Mouse (Mus musculus) erythroblast, embryonic 14.5 days (primary cell): ENCODE data around the gene Sh3glb1. TPM values are rescaled to one million over a fixed set of nuclear protein-coding genes. Genes with fewer than 3 reads are reported as not detected.
A peak's percentile ranks its signal among the peaks of the same experiment; 100 is the strongest.

Source experiments
- H3K27me3 ChIP-seq: 2 replicates; pipeline ENCODE4 v1.6.1; 2012; ENCODE audit warnings: inconsistent platforms; ENCODE audit not compliant: control insufficient read depth
- H3K36me3 ChIP-seq: 2 replicates; pipeline ENCODE4 v1.6.1; 2012; ENCODE audit warnings: mild to moderate bottlenecking, inconsistent platforms; ENCODE audit not compliant: control insufficient read depth
- H3K4me1 ChIP-seq: 2 replicates; pipeline ENCODE4 v1.6.1; 2012; ENCODE audit warnings: inconsistent platforms; ENCODE audit not compliant: control insufficient read depth
- H3K4me3 ChIP-seq: replicated peaks from 2 replicates; pipeline ENCODE3; 2012; ENCODE audit warnings: moderate library complexity, mild to moderate bottlenecking, inconsistent platforms
- H3K9me3 ChIP-seq: 2 replicates; pipeline ENCODE4 v1.6.1; 2012; ENCODE audit warnings: low read length, inconsistent platforms, mixed read lengths; ENCODE audit not compliant: control insufficient read depth
- GATA1 ChIP-seq: IDR thresholded peaks from 2 replicates; pipeline ENCODE4 v1.6.1; 2012; ENCODE audit warnings: low read length, inconsistent platforms, mixed read lengths
- TAL1 ChIP-seq: IDR thresholded peaks from 3 replicates; pipeline ENCODE4 v1.6.1; 2012; ENCODE audit warnings: low read length, inconsistent platforms, mixed read lengths
- polyA plus RNA-seq: library from polyadenylated mRNA; stranded (reverse); fragments of >175 nt; gene quantifications from 2 replicates; pipeline ENCODE4 v1.2.3, GENCODE M21; 2012

The Sh3glb1 gene
- polyA plus RNA-seq, 1 experiment, result 16.1 TPM

DNA sequence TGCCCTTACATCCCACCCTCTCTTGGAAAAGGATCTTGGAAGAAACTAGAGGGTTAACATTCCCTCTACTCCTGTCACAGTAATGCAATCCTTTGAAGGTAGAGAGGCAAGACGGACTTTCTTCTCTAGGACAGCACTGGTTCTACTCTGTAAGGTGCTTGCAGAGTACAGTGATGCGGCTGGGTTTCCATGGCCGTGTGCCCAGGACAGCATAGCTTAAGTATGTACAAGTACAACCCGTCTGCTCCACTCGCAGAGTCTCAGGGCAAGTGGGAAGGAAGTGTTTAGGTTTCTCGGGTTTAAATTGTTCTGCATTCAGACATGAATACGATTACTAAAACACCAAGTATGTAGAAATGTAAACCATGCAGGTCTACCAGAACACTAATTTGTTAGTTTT lies 25.2 kb downstream of the Sh3glb1 start:
- Histone ChIP-seq H3K4me1 (peaks cover 25% of the 10 kb centered on the region), H3K4me3 (no peak overlapping the region), H3K9me3 (no peaks in the 10 kb centered on the region), H3K36me3 (peaks cover 99% of the 10 kb centered on the region), H3K27me3 (no peaks in the 10 kb centered on the region)
- TF ChIP-seq GATA1, result no peak
- TF ChIP-seq TAL1, result no peak

DNA sequence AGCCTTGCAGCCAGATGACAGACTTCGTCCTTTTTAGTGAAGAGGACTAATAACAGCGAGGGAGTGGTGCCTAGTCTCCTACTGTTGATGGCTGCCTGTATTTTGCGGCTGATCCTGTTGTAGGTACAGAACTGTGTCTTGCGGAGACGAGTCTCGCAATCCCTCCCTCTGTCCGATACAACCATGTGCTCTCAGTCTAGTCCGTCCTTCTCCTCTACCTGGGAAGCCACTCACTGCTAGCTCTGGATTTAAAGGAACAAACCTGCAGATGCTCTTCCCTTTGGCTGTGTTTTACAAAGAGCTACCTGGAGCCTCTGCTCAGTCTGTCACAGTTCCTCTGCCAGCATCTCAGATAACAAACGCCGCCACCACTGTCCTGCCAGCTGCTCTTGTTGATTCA lies 26.1 kb downstream of the Sh3glb1 start:
- H3K4me3 ChIP-seq, result no peak overlapping the region
- no peaks in the 10 kb centered on the region for H3K27me3 ChIP-seq
- peaks cover 27% of the 10 kb centered on the region for H3K4me1 ChIP-seq
- H3K9me3 ChIP-seq, result no peaks in the 10 kb centered on the region
- H3K36me3 ChIP-seq, result peaks cover 99% of the 10 kb centered on the region
- TF ChIP-seq TAL1, result no peak
- TF ChIP-seq GATA1, result no peak

DNA sequence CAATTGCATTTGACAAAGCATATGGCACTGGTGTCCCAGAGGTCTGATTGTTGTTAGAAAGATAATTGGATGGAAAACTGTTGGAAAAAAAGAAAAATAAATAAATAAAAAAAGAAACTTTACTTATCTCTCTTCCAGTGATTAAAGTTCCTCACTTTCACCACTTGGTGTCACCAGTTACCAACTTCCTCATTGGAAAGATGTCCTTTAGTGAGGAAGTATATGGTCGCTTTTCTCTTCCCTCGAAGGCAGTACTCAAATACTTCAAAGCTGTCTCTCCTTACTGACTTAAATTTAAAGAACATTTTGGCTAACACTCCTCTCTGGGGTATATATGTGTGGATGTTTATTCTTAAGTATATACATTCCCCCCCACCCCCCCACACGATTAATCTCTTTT lies 28.1 kb downstream of the Sh3glb1 start:
- no peak for TF ChIP-seq TAL1
- TF ChIP-seq GATA1, result no peak
- Histone ChIP-seq H3K36me3 (peaks cover 97% of the 10 kb centered on the region), H3K4me3 (no peak overlapping the region), H3K9me3 (no peaks in the 10 kb centered on the region), H3K4me1 (peaks cover 35% of the 10 kb centered on the region), H3K27me3 (no peaks in the 10 kb centered on the region)

DNA sequence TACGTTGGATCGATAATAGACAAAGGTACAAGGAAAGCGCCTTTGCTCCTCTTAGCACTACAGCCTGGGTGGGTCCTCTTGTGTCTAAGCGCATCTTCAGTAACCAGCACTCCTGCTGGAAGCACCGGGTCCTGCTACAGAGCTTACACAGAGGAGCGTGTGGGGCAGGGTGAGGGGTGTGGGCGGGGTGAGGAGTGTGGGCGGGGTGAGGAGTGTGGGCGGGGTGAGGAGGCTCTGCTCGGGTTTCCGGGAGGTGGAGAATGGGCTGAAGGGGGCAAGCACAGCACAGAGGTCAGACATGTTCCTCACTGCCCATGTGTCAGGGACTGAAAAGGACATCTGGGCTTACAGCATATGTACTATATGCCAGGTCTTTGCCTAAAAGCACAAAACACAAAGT lies 30.9 kb downstream of the Sh3glb1 start:
- Histone ChIP-seq H3K9me3 (no peaks in the 10 kb centered on the region), H3K4me1 (peaks cover 56% of the 10 kb centered on the region), H3K27me3 (no peaks in the 10 kb centered on the region), H3K4me3 (peak overlapping the region; percentile 23), H3K36me3 (peaks cover 97% of the 10 kb centered on the region)
- TF ChIP-seq GATA1, result no peak
- no peak for TF ChIP-seq TAL1

DNA sequence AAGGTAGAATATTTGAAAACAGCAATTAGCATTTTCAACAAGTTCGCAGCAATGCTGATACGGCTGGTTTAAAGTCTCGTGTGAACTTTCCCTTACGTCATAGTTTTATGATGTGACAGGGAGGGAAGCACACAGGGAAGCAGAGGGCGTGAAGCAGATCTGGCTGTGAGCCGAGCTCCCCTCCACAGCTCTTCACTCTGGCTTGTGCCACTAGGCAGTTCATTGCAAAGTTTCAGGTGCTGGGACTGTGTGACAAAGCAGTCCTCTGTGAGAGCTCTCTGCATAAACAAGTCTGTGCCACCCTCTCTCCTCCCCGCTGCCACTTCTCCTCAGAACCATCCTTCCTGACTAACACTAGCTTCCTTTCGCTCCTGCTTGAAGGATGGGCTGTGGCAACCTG lies 31.9 kb downstream of the Sh3glb1 start:
- Histone ChIP-seq H3K9me3 (no peaks in the 10 kb centered on the region), H3K27me3 (no peaks in the 10 kb centered on the region), H3K4me3 (no peak overlapping the region), H3K36me3 (peaks cover 97% of the 10 kb centered on the region), H3K4me1 (peaks cover 66% of the 10 kb centered on the region)
- TF ChIP-seq TAL1 (no peak), GATA1 (no peak)

DNA sequence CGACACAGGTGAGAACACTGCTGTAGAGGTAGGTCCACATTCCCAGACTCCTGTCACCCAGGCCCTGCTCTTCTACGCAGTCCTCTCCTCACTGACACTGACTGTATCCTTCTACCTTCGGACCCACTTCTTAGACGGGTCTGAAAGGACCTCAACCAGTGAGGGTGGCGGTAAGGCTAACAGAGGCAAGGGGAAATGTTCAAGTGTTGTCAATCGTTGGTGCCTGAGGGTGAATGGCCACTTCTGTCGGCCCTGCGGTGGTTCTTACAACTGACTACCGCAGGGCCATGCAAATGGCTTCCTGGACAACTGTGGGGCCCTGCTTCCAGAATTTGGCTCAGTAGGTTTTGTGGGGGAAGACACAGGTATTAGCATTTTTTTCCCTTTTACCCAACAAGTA lies 32.5 kb downstream of the Sh3glb1 start:
- Histone ChIP-seq H3K9me3 (no peaks in the 10 kb centered on the region), H3K36me3 (peaks cover 96% of the 10 kb centered on the region), H3K4me3 (no peak overlapping the region), H3K4me1 (peaks cover 72% of the 10 kb centered on the region), H3K27me3 (no peaks in the 10 kb centered on the region)
- TF ChIP-seq GATA1, result no peak
- TF ChIP-seq TAL1, result no peak

DNA sequence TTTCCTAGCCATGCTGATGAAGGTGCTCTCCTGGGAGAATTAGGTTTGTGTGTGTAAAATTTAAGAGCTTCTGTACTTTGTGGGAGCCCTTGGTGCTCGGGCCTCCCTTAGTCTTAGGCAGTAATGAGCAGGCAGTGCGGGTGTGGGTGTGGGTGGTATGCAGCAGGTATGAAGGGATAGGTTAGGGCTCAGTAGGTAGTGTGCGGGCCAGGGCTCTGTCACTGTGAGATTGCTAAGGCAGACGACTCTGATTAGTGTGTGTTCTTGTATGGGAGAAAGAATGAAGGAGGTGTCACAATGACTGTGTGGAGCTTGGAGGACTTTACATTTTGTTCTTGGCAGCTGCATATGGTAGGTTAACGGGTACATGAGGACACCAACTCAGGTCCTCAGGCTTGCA lies 34.0 kb downstream of the Sh3glb1 start:
- Histone ChIP-seq H3K9me3 (no peaks in the 10 kb centered on the region), H3K27me3 (no peaks in the 10 kb centered on the region), H3K36me3 (peaks cover 94% of the 10 kb centered on the region), H3K4me3 (no peak overlapping the region), H3K4me1 (peaks cover 87% of the 10 kb centered on the region)
- TF ChIP-seq TAL1, result no peak
- no peak for TF ChIP-seq GATA1

DNA sequence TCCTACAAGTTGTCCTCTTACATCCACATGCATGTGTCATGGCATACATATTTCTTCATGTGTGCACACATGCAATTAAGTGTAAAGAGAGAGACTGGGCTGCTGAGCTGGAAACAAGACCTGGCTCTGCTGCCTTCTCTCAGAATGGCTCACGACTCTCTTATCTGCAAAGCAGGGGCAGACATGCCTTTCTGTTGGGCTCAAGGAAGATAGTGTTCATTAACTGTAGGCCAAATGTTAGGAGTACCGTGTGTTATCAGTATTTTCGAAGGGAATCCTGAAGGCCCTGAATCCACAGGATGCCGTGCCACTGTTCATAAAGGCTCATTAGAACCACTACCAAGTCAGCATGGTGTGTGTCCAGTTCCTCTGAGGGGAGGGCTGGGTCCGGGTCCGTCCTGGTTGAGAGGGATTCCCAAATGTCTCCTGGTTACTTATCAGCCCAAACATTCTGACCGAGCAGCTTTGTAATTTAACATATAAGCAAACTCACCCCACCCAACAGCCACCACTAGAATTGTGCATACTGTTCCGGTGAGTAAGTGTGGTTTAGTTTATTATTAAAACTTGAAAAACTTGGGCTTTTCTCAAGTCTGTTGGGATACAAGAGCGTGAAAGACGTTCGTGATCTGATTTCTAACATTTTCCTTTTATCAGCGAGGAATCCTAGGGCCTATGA lies 36.9 kb downstream of the Sh3glb1 start:
- Histone ChIP-seq H3K4me3 (peak overlapping the region; percentile 33), H3K36me3 (peaks cover 66% of the 10 kb centered on the region), H3K27me3 (no peaks in the 10 kb centered on the region), H3K9me3 (no peaks in the 10 kb centered on the region), H3K4me1 (peaks cover 93% of the 10 kb centered on the region)
- TF ChIP-seq TAL1, result peak; percentile 74
- peak; percentile 88 for TF ChIP-seq GATA1

DNA sequence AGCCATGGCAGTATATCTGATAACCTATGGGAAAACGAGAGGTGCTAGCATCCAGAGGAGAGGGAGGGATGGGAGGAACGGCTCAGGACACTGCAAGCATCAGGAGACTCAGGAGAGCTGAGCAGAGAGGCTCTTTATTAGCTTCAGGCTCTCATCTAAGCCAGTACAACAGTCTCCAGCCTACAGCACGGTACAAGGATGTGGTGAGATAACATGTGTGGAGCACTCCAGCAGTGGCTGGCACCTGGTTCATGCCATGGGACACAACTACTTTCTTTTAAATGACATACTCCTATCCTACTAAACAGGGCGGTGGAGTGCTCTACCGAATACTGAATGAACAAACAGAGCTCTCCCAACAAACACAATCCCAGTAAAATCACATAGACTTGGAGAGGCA lies 38.6 kb downstream of the Sh3glb1 start:
- Histone ChIP-seq H3K4me3 (no peak overlapping the region), H3K36me3 (peaks cover 50% of the 10 kb centered on the region), H3K4me1 (peaks cover 98% of the 10 kb centered on the region), H3K27me3 (no peaks in the 10 kb centered on the region), H3K9me3 (no peaks in the 10 kb centered on the region)
- TF ChIP-seq GATA1, result no peak
- no peak for TF ChIP-seq TAL1

DNA sequence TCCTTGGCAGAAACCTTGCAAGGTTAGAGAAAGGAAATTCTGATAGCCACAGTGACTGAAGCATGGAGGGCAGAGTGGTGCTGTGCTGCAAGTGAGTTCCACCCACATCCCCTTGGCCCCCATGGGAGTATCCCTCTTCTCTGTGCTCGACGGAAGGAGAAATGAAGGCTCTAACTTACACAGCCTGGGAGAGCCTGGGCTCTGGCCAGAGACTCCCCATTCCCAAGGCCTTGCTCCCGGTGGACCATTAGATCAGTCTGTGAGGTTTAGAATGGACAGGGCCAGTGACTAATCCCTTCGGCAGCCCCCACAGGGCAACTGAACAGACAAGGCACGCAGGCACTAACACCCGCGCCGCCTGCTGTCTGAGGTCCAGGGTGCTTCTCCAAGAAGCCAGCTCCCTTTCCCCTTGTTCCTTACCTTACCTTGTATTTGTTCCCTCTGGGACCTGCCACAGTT lies 40.4 kb downstream of the Sh3glb1 start:
- Histone ChIP-seq H3K36me3 (peaks cover 32% of the 10 kb centered on the region), H3K9me3 (no peaks in the 10 kb centered on the region), H3K27me3 (no peaks in the 10 kb centered on the region), H3K4me3 (no peak overlapping the region), H3K4me1 (peaks cover 99% of the 10 kb centered on the region)
- TF ChIP-seq TAL1 (no peak), GATA1 (no peak)
